Mouse (Mus musculus): ENCODE data around the gene Nfic. TPM values are rescaled to one million over a fixed set of nuclear protein-coding genes. Genes with fewer than 3 reads are reported as not detected.

The Nfic gene
- total RNA-seq, 2 experiments from 2014 or later: 125 to 130 TPM

- DNase-seq: peak; percentile 88
Observed at GRCm38 (mm10) chr10:81430141-81430830, 25.1 kb downstream of the Nfic start.

GRCm38 (mm10) chr10:81429605-81430061, 25.8 kb downstream of the Nfic start:
- peak; percentile 88 for DNase-seq

GRCm38 (mm10) chr10:81429092-81429491, 26.3 kb downstream of the Nfic start:
- DNase-seq: peak; percentile 6

- DNase-seq: peak; percentile 3
Observed at GRCm38 (mm10) chr10:81428507-81428870, 26.9 kb downstream of the Nfic start.

GRCm38 (mm10) chr10:81427804-81428506, 27.5 kb downstream of the Nfic start:
- peak; percentile 16 for DNase-seq

GRCm38 (mm10) chr10:81427327-81427726, 28.1 kb downstream of the Nfic start:
- no peak for DNase-seq

- DNase-seq: peak; percentile 76
Observed at GRCm38 (mm10) chr10:81426897-81427296, 28.5 kb downstream of the Nfic start.

GRCm38 (mm10) chr10:81426081-81426671, 29.3 kb downstream of the Nfic start:
- peak; percentile 53 for DNase-seq

GRCm38 (mm10) chr10:81425236-81425850, 30.1 kb downstream of the Nfic start:
- DNase-seq: peak; percentile 64

GRCm38 (mm10) chr10:81424246-81425051, 31.0 kb downstream of the Nfic start:
- peak; percentile 78 for DNase-seq

- DNase-seq: peak; percentile 7
Observed at GRCm38 (mm10) chr10:81423476-81424245, 31.8 kb downstream of the Nfic start.

GRCm38 (mm10) chr10:81422661-81423217, 32.7 kb downstream of the Nfic start:
- peak; percentile 5 for DNase-seq

GRCm38 (mm10) chr10:81422191-81422590, 33.2 kb downstream of the Nfic start:
- peak; percentile 5 for DNase-seq

- peak; percentile 32 for DNase-seq
Observed at GRCm38 (mm10) chr10:81421797-81422100, 33.7 kb downstream of the Nfic start.

- DNase-seq: peak; percentile 5
Observed at GRCm38 (mm10) chr10:81421041-81421796, 34.2 kb downstream of the Nfic start.

GRCm38 (mm10) chr10:81420191-81420767, 35.2 kb downstream of the Nfic start:
- DNase-seq: peak; percentile 9

- peak; percentile 6 for DNase-seq
Observed at GRCm38 (mm10) chr10:81419111-81419928, 36.1 kb downstream of the Nfic start.

- peak; percentile 4 for DNase-seq
Observed at GRCm38 (mm10) chr10:81418216-81419070, 37.0 kb downstream of the Nfic start.
